Mouse (Mus musculus) liver, adult 10 weeks (tissue): ENCODE measurements around the gene Olfr1354. TPM values are rescaled to one million over a fixed set of nuclear protein-coding genes. Genes with fewer than 3 reads are reported as not detected.

Source experiments
- polyA plus RNA-seq: library from polyadenylated mRNA; stranded (reverse); fragments of 350-450 nt; fragmentation: Illumina TruSeq; extraction: RNeasy Lipid Tissue Mini Kit (QIAGEN cat#74804); gene quantifications from one replicate; pipeline ENCODE4 v1.2.3, GENCODE M21; 2014; ENCODE audit warnings: low read depth, low replicate concordance

The Olfr1354 gene
- polyA plus RNA-seq, result not detected

GRCm38 (mm10) chr10:78912871-78913270, at the start of gene Olfr1354:
TSS of gene Olfr1354 (plus strand) at chr10:78913171.

GRCm38 (mm10) chr10:78875240-78875639, 37.7 kb upstream of the Olfr1354 start, which contains the start of gene Olfr1355:
TSS of gene Olfr1355 (plus strand) at chr10:78875540.

GRCm38 (mm10) chr10:78950336-78950735, 37.4 kb downstream of the Olfr1354 start, which contains the start of gene Olfr8:
TSS of gene Olfr8 (plus strand) at chr10:78950636.

GRCm38 (mm10) chr10:78963009-78963408, 50.0 kb downstream of the Olfr1354 start, which contains the start of gene Olfr1353:
TSS of gene Olfr1353 (plus strand) at chr10:78963309.

Other genes with a start within 250 kb of the Olfr1354 start
- gene Casp14, start 194.9 kb upstream of the Olfr1354 start, polyA plus RNA-seq, result not detected
- gene Ccdc105, start 160.1 kb upstream of the Olfr1354 start, polyA plus RNA-seq, result not detected
- not detected for gene Slc1a6, start 132.7 kb upstream of the Olfr1354 start, polyA plus RNA-seq
- gene Olfr1356, start 61.0 kb upstream of the Olfr1354 start, polyA plus RNA-seq, result not detected
- not detected for gene Olfr1355, start 37.6 kb upstream of the Olfr1354 start, polyA plus RNA-seq
- gene Olfr8, start 37.5 kb downstream of the Olfr1354 start, polyA plus RNA-seq, result not detected
- not detected for gene Olfr1353, start 50.1 kb downstream of the Olfr1354 start, polyA plus RNA-seq
- not detected for gene Olfr1352, start 67.9 kb downstream of the Olfr1354 start, polyA plus RNA-seq
- not detected for gene Olfr1351, start 99.3 kb downstream of the Olfr1354 start, polyA plus RNA-seq
- not detected for gene Olfr57, start 115.6 kb downstream of the Olfr1354 start, polyA plus RNA-seq
- 19.9 TPM for gene 2610008E11Rik, start 184.4 kb downstream of the Olfr1354 start, polyA plus RNA-seq
- not detected for gene Vmn2r80, start 235.6 kb downstream of the Olfr1354 start, polyA plus RNA-seq